Mouse (Mus musculus) liver, embryonic 13.5 days (tissue): ENCODE results near the gene Zfp383. TPM values are rescaled to one million over a fixed set of nuclear protein-coding genes. Genes with fewer than 3 reads are reported as not detected.
"Not testable (repeated sequence)": the region's sequence is repeated elsewhere in the genome, so short reads cannot be mapped to it uniquely, and the experiment has no call there.

ENCODE experiments used
- ATAC-seq: fragments of 200-750 bp; cut with Nextera tagmentation; 2 replicates; pipeline ENCODE4 v1.8.0; 2017; ENCODE audit warnings: low read depth, mild to moderate bottlenecking, moderate number of reproducible peaks, moderate library complexity
- DNase-seq: peaks from one replicate; pipeline ENCODE4 v3.0.0; 2022
- H3K27ac ChIP-seq: fragments of 300-500 bp; sonication (generic); 2 replicates; pipeline ENCODE4 v1.5.1; 2015; ENCODE audit warnings: moderate library complexity, mild to moderate bottlenecking, inconsistent platforms
- H3K27me3 ChIP-seq: fragments of 300-500 bp; sonication (generic); 2 replicates; pipeline ENCODE4 v1.6.1; 2015; ENCODE audit warnings: mild to moderate bottlenecking, inconsistent platforms
- H3K36me3 ChIP-seq: fragments of 300-500 bp; sonication (generic); 2 replicates; pipeline ENCODE4 v1.6.1; 2015; ENCODE audit warnings: mild to moderate bottlenecking, inconsistent platforms
- H3K4me1 ChIP-seq: fragments of 300-500 bp; sonication (generic); replicated peaks from 2 replicates; pipeline ENCODE4 v1.6.1; 2015; ENCODE audit warnings: inconsistent platforms
- H3K4me2 ChIP-seq: fragments of 300-500 bp; sonication (generic); 2 replicates; pipeline ENCODE4 v1.6.1; 2015; ENCODE audit warnings: inconsistent platforms, mild to moderate bottlenecking, moderate library complexity
- H3K4me3 ChIP-seq: fragments of 300-500 bp; sonication (generic); replicated peaks from 2 replicates; pipeline ENCODE4 v1.5.1; 2015; ENCODE audit warnings: mild to moderate bottlenecking, inconsistent platforms
- H3K9ac ChIP-seq: fragments of 300-500 bp; sonication (generic); 2 replicates; pipeline ENCODE4 v1.6.1; 2015; ENCODE audit warnings: mild to moderate bottlenecking, inconsistent platforms
- H3K9me3 ChIP-seq: fragments of 300-500 bp; sonication (generic); replicated peaks from 2 replicates; pipeline ENCODE4 v1.6.1; 2016; ENCODE audit warnings: inconsistent platforms
- WGBS: fragments of 180-500 bp; shearing (Covaris S2); methylation state at CpG from one replicate; pipeline ENCODE4 v1.1.7; 2015; ENCODE audit not compliant: insufficient replicate concordance; 5-methylcytosine and 5-hydroxymethylcytosine counted together
- polyA plus RNA-seq: library from polyadenylated mRNA; unstranded; fragments of >200 nt; fragmentation: Nextera tagmentation; extraction: Ambion mirVana; gene quantifications from 2 replicates; pipeline ENCODE4 v1.2.1, GENCODE M21; 2015

The Zfp383 gene
- polyA plus RNA-seq, 1 experiment from 2014 or later: 0.58 TPM

DNA sequence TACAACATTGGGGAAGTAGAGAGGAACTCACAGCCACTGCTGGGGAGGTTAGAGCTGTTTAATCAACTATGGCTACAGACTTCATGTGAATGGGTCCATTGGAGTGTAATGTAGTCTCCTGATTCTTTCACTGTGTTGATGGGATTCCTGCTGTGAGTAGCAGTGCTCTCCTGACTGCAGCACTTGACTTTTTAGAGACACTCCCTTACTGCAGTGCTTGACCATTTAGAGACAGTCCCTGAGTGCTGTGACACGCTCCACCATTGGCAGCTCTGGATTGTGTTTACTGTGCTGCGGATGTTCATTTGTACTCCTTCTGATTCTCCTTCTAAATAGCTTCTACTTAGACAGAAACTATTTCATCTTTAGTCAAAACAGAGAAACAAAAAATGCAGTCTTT is 34.7 kb downstream of the Zfp383 start:
- Histone ChIP-seq H3K4me1 (no peaks in the 10 kb centered on the region), H3K9me3 (no peaks in the 10 kb centered on the region), H3K27me3 (no peaks in the 10 kb centered on the region), H3K4me2 (no peak overlapping the region), H3K4me3 (no peak overlapping the region), H3K27ac (no peak overlapping the region), H3K36me3 (peaks cover 8% of the 10 kb centered on the region; the same call in 1 of the 2 replicates), H3K9ac (no peak overlapping the region)
- 62% methylated on average over 2 of the region's 2 CpGs for WGBS
- ATAC-seq (no peak), DNase-seq (no peak)

DNA sequence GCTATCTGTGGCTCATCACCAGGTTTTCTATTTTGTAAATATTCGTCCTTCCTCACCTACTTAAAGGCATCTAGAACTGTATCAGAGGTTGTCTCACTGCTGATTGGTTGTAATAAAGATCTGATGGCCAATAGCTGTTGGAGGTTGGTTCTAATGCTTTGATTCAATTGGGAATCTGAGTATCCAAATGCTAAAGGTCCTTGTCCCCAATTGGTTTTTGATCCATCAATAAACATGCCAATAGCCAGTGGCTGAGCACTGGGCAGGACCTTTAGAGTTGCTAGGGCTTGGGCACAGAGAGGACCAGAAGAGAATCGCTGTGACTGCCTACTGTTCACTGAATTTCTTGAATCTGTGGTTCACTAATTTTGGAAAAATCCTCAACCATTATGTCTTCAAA is 35.7 kb downstream of the Zfp383 start:
- H3K4me1 ChIP-seq: no peaks in the 10 kb centered on the region
- peaks cover 11% of the 10 kb centered on the region for H3K36me3 ChIP-seq
- no peak overlapping the region for H3K4me2 ChIP-seq
- no peak overlapping the region for H3K4me3 ChIP-seq
- H3K27ac ChIP-seq: no peak overlapping the region
- 56% methylated on average over 2 of the region's 2 CpGs for WGBS
- no peak overlapping the region for H3K9ac ChIP-seq
- H3K27me3 ChIP-seq: no peaks in the 10 kb centered on the region
- H3K9me3 ChIP-seq: no peaks in the 10 kb centered on the region
- DNase-seq: no peak
- ATAC-seq: no peak

DNA sequence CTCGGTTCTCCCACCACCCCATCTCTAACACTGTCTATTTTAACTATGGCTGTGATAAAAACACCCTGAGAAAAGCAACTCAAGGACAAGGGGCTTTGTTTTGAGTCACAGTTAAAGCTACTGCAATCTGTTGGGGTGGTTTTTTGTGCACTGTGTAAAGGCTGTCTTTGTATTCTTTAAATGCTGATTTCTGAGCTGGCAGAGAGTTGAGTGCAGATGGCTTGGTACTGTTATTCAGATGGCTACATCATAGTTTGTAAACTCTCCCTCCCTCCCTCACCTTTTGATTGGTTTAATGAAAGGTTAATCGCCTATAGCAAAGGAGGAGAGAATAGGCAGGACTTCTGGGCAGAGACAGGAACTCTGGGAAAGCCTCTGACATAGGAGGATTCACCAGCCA is 36.2 kb downstream of the Zfp383 start:
- Histone ChIP-seq H3K9me3 (no peaks in the 10 kb centered on the region), H3K36me3 (peaks cover 11% of the 10 kb centered on the region), H3K4me3 (no peak overlapping the region), H3K27me3 (no peaks in the 10 kb centered on the region), H3K27ac (no peak overlapping the region), H3K4me1 (no peaks in the 10 kb centered on the region), H3K4me2 (no peak overlapping the region), H3K9ac (no peak overlapping the region)
- DNase-seq: no peak
- no peak for ATAC-seq
- 66% methylated on average over 2 of the region's 2 CpGs for WGBS

DNA sequence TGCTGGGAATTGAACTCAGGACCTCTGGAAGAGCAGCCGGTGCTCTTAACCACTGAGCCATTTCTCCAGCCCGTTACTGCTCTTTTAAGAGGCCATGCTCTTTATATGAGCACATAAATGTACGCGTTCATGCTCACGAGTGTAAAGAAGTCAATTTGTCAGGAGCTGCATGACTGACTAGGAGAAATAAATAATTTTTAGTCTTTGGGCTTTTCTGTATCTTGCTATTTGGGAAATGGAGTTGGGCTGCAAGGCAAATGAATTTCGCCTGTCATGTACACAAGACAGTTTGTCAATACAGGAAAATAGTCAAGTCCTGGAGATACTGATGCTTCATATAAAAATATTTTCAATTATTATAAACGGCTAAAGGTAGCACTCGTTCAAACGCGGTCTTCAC is 45.1 kb downstream of the Zfp383 start:
- Histone ChIP-seq H3K4me3 (peak overlapping the region; percentile 75), H3K9ac (peak overlapping the region; percentile 89), H3K27ac (peak overlapping the region; percentile 82), H3K36me3 (peaks cover 16% of the 10 kb centered on the region; the same call in 1 of the 2 replicates), H3K4me1 (peaks cover 12% of the 10 kb centered on the region), H3K9me3 (no peaks in the 10 kb centered on the region), H3K27me3 (no peaks in the 10 kb centered on the region), H3K4me2 (peak overlapping the region; percentile 80)
- WGBS: 35% methylated on average over 10 of the region's 10 CpGs
- DNase-seq (no peak), ATAC-seq (no peak)

DNA sequence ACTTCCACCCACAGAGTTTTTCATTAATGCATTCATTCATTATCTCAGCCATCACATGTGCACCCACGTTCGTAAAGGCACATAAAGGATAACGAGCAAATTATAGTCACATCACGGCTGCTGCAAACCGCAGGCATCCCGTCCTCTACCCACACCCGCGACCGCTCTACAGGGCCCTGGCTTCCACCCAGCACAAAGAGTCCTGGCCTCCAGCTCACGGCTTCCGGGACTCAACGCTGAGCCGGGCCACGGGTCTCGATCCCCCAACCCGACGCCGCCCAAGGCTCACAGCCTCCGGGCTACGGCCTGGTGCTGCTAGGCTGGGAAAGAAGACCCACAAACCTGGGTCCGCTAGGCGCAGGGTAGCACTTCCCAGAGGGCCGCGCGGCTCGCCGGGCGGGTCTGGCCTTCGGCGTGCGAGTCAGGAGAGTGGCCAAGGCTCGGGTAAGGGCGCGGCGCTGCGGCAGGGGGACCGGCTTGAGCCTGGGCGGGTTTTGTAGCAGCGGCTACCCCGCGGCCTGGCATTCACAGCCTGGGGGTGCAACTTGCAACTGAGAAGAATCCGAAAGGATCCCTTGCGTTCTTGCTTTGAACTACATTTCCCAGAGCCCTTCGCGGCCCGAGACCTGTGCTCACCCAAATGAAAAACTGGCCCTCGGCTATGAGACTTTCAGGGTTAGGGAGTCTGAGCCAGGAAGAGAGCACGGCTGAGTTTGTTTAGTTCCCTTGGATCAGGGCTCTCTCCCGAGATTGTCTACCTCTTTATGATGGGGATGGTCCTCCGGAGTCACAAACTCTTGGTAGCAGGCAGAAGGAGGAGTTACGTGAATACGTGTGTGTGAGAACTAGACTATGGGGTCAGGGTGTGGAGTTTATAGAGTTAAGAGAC is 45.7 kb downstream of the Zfp383 start, which contains the start of gene Zfp74:
Gene Zfp74 (minus strand): TSS at position 577 of the 889 bp plus-strand sequence.
- H3K4me2 ChIP-seq: peak within 1 kb of the TSS; percentile 80
- peaks cover 14% of the 10 kb centered on the region; the same call in 1 of the 2 replicates for H3K36me3 ChIP-seq
- WGBS: under 1% methylated on average over 52 of the region's 52 CpGs
- DNase-seq (peak; percentile 75), ATAC-seq (peak; percentile 95)
- H3K4me1 ChIP-seq: peaks cover 12% of the 10 kb centered on the region
- peak within 1 kb of the TSS; percentile 89 for H3K9ac ChIP-seq
- H3K27ac ChIP-seq: peak within 1 kb of the TSS; percentile 82
- H3K27me3 ChIP-seq: no peaks in the 10 kb centered on the region
- no peaks in the 10 kb centered on the region for H3K9me3 ChIP-seq
- H3K4me3 ChIP-seq: peak within 1 kb of the TSS; percentile 75

DNA sequence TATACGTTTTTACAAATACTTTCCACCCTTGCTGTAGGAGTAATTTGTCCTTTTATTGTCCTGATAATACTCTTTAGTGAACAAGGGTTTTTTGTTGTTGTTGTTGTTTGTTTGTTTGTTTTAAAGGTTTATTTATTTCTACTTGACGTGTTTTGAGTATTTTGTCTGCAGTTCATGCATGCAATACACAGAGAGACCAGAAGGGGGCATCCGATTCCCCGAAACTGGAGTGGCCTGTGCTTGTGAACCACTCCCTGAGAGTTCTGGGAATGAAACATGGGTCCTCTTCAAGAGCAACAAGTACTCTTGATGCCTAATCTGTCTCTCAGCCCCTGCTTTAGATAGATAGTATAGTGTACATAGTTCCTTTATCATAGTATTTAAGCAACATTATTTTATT is 46.7 kb downstream of the Zfp383 start:
- Histone ChIP-seq H3K36me3 (peaks cover 10% of the 10 kb centered on the region; the same call in 1 of the 2 replicates), H3K9me3 (no peaks in the 10 kb centered on the region), H3K9ac (peak overlapping the region; percentile 89), H3K4me2 (peak overlapping the region; percentile 80), H3K27ac (0 out of 2 replicates have a peak overlapping the region, but pooled peaks have one; percentile 82), H3K4me1 (peaks cover 12% of the 10 kb centered on the region), H3K4me3 (peak overlapping the region; percentile 75), H3K27me3 (no peaks in the 10 kb centered on the region)
- no peak for ATAC-seq
- peak; percentile 64 for DNase-seq
- WGBS: 16% methylated on average over 4 of the region's 4 CpGs

DNA sequence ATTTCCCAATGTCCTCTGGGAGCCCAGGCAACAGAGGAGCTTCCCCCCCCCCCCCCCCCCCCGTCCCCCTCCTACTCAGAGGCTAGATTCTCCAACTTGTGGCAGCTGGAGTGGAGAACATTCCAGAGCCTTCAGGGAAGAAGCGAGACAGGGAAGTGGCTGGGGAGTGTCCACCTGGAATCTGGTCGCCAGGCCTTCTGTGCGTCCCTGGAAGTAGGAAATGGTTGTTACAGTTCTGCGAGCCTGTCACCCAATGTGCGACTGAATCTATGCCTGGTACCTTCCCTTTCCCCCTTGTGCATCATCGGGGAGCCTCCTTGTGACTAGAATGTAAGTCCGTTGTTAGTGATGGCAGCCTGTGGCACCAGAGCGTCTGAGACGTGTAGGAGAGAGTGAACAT is 48.2 kb downstream of the Zfp383 start:
- Histone ChIP-seq H3K4me1 (peaks cover 12% of the 10 kb centered on the region), H3K9ac (no peak overlapping the region), H3K27ac (no peak overlapping the region), H3K4me2 (no peak overlapping the region), H3K27me3 (no peaks in the 10 kb centered on the region), H3K4me3 (no peak overlapping the region), H3K9me3 (no peaks in the 10 kb centered on the region), H3K36me3 (no peaks in the 10 kb centered on the region)
- no peak for ATAC-seq
- no peak for DNase-seq
- WGBS: 67% methylated on average over 10 of the region's 10 CpGs

DNA sequence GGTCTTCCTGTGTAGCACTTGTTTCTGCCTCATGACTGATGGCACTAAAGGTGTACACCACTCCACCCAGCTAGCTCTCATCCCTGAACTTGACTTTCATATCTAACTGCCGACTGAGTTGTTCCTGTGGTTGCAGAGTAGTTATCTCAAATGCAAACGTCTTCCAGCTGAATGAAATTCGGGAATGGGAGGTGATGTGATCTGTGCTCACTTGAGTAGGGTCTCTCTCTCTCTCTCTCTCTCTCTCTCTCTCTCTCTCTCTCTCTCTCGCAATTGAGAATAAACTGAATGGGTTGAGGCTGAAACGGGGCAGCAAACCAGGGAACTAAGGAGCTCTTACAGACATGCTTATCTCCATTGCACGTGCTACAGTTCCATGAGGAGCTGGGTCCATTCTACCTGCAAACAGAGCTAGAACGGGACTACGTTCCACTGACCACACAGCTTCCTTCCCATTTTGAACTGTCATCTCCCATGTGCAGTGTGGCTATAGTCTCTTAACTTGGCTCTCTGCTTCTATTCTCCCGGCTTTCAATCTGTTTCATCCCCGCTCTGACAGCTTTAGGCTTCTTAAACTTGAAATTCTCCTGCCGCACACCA is 50.2 kb downstream of the Zfp383 start:
- DNase-seq: no peak
- no peaks in the 10 kb centered on the region for H3K27me3 ChIP-seq
- H3K4me3 ChIP-seq: no peak overlapping the region
- peaks cover 8% of the 10 kb centered on the region for H3K4me1 ChIP-seq
- WGBS: 49% methylated on average over 11 of the region's 11 CpGs
- no peak overlapping the region for H3K9ac ChIP-seq
- H3K27ac ChIP-seq: no peak overlapping the region
- no peaks in the 10 kb centered on the region for H3K36me3 ChIP-seq
- H3K4me2 ChIP-seq: no peak overlapping the region
- ATAC-seq: no peak
- 0 out of 2 replicates have a peak, but pooled peaks cover 2% of the 10 kb centered on the region for H3K9me3 ChIP-seq

DNA sequence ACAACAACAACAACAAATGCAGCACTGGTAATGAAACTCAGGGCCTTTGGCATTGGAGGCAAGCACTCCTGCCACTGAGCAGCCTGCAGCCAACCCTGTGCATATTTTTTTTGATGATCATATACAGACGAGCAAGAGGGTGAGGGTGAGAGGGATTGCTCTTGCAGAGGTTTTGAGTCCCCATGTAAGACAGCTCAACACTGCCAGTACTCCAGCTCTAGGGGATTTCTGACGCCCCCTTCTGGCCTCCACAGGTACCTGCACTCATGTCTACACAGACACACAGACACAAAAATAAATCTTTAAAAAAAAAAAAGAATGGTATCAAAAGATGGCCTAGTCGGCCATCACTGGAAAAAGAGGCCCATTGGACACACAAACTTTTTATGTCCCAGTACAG is 51.0 kb downstream of the Zfp383 start:
- H3K27me3 ChIP-seq: no peaks in the 10 kb centered on the region
- no peak for DNase-seq
- 0 out of 2 replicates have a peak, but pooled peaks cover 2% of the 10 kb centered on the region for H3K9me3 ChIP-seq
- H3K4me1 ChIP-seq: peaks cover 5% of the 10 kb centered on the region; the same call in 1 of the 2 replicates
- 31% methylated on average over 3 of the region's 3 CpGs for WGBS
- H3K36me3 ChIP-seq: no peaks in the 10 kb centered on the region
- no peak for ATAC-seq
- H3K9ac ChIP-seq: no peak overlapping the region
- H3K4me3 ChIP-seq: no peak overlapping the region
- H3K27ac ChIP-seq: no peak overlapping the region
- no peak overlapping the region for H3K4me2 ChIP-seq

DNA sequence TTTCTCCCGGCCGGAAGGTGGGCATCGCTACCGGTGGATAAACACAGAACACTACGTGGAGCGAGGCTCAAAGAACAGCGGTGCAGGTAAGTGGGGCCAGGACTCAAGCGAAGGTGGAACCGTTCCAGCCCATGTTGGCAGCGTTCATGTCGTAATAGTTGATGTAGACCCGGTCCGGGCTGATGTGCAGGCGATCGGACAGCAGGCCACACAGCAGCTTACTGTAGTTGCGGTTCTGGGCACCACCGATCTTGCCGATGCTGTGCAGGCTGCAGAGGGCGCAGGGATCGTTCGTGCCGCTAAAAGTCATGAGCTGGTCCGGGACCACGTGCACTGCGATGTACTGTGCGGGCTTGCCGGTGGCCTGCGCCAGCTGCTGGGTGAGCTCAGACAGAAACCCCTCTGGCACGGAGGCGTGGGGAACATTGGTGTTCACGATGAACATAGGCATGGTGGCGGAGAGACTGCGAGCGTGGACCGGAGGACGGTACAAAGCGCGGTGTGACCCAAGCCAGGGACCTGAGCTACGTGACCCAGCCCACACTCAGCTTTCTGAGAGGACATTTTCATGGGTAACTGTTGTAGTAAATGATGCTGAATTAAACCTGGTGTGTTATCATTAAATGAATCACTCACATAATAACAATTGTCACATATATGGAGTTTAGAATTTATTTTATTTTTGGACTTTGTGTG is 57.2 kb downstream of the Zfp383 start:
- WGBS: 49% methylated on average over 39 of the region's 39 CpGs
- not testable (repeated sequence) for DNase-seq, H3K27ac ChIP-seq, H3K4me1 ChIP-seq, H3K9me3 ChIP-seq, H3K27me3 ChIP-seq, H3K4me2 ChIP-seq, H3K9ac ChIP-seq, ATAC-seq, H3K4me3 ChIP-seq, H3K36me3 ChIP-seq
